Mouse (Mus musculus): ENCODE measurements around the gene Pphln1. TPM values are rescaled to one million over a fixed set of nuclear protein-coding genes. Genes with fewer than 3 reads are reported as not detected.

The Pphln1 gene
- polyA plus RNA-seq, 1 experiment from 2014 or later: 28.5 TPM

Other genes starting within 250 kb of the Pphln1 start
- gene Gxylt1, start 123.2 kb upstream of the Pphln1 start, polyA plus RNA-seq (2014; fragmentation: Nextera tagmentation; extraction: Ambion mirVana): 8.7 and 9.5 TPM in 2 replicates
- 87.9 and 89.6 TPM in 2 replicates for gene Yaf2, start 61.4 kb upstream of the Pphln1 start, polyA plus RNA-seq (2014; fragmentation: Nextera tagmentation; extraction: Ambion mirVana)
- 112 and 113 TPM in 2 replicates for gene Zcrb1, start within 50 bp of the Pphln1 start, polyA plus RNA-seq (2014; fragmentation: Nextera tagmentation; extraction: Ambion mirVana)
- 40.4 and 40.6 TPM in 2 replicates for gene Prickle1, start 197.5 kb downstream of the Pphln1 start, polyA plus RNA-seq (2014; fragmentation: Nextera tagmentation; extraction: Ambion mirVana)

Measured in heart, embryonic 14.5 days (tissue).